Mouse (Mus musculus) liver, embryonic 11.5 days (tissue): ENCODE results near the gene Bcr. TPM values are rescaled to one million over a fixed set of nuclear protein-coding genes. Genes with fewer than 3 reads are reported as not detected.

Experiments
- ATAC-seq: fragments of 200-750 bp; cut with Nextera tagmentation; replicated peaks from 2 replicates; pipeline ENCODE4 v1.8.0; 2017; ENCODE audit warnings: moderate number of reproducible peaks, mild to moderate bottlenecking, moderate TSS enrichment, moderate library complexity; ENCODE audit not compliant: low FRiP score
- DNase-seq: peaks from one replicate; pipeline ENCODE4 v3.0.0-alpha.2; 2017; ENCODE audit warnings: low spot score
- H3K27ac ChIP-seq: fragments of 300-500 bp; sonication (generic); 2 replicates; pipeline ENCODE4 v1.5.1; 2014; ENCODE audit warnings: mild to moderate bottlenecking, low read depth, low read length, control low read depth
- H3K27me3 ChIP-seq: fragments of 300-500 bp; sonication (generic); replicated peaks from 2 replicates; pipeline ENCODE4 v1.6.1; 2014; ENCODE audit warnings: low read length, mixed read lengths; ENCODE audit not compliant: control insufficient read depth, insufficient read depth
- H3K36me3 ChIP-seq: fragments of 300-500 bp; sonication (generic); 2 replicates; pipeline ENCODE4 v1.6.1; 2014; ENCODE audit warnings: mild to moderate bottlenecking, low read length, moderate library complexity, mixed read lengths; ENCODE audit not compliant: control insufficient read depth, insufficient read depth
- H3K4me1 ChIP-seq: fragments of 300-500 bp; sonication (generic); replicated peaks from 2 replicates; pipeline ENCODE4 v1.6.1; 2014; ENCODE audit warnings: low read length, mixed read lengths; ENCODE audit not compliant: control insufficient read depth, insufficient read depth
- H3K4me2 ChIP-seq: fragments of 300-500 bp; sonication (generic); 2 replicates; pipeline ENCODE4 v1.6.1; 2014; ENCODE audit warnings: mild to moderate bottlenecking, control low read depth, moderate library complexity
- H3K4me3 ChIP-seq: fragments of 300-500 bp; sonication (generic); 2 replicates; pipeline ENCODE4 v1.5.1; 2014; ENCODE audit warnings: low read depth, low read length, control low read depth
- H3K9ac ChIP-seq: fragments of 300-500 bp; sonication (generic); 2 replicates; pipeline ENCODE4 v1.6.1; 2014; ENCODE audit warnings: low read depth, low read length, control low read depth
- H3K9me3 ChIP-seq: fragments of 300-500 bp; sonication (generic); 2 replicates; pipeline ENCODE4 v1.6.1; 2016; ENCODE audit warnings: low read length, inconsistent platforms, mixed read lengths; ENCODE audit not compliant: control insufficient read depth
- WGBS: fragments of 180-500 bp; shearing (Covaris S2); extraction: QIAGEN DNeasy Blood & Tissue Kit; methylation state at CpG from one replicate; pipeline ENCODE4 v1.1.7; 2014; 5-methylcytosine and 5-hydroxymethylcytosine counted together
- polyA plus RNA-seq: library from polyadenylated mRNA; unstranded; fragments of >200 nt; fragmentation: Nextera tagmentation; extraction: Ambion mirVana; gene quantifications from 2 replicates; pipeline ENCODE4 v1.2.1, GENCODE M21; 2014

The Bcr gene
- polyA plus RNA-seq, 1 experiment from 2014 or later, result 6.8 TPM

GRCm38 (mm10) chr10:75224630-75225029, 164.2 kb downstream of the Bcr start:
- Histone ChIP-seq H3K9me3 (no peaks in the 10 kb centered on the region), H3K27me3 (no peaks in the 10 kb centered on the region), H3K4me1 (peaks cover 5% of the 10 kb centered on the region; the same call in 1 of the 2 replicates), H3K27ac (no peak overlapping the region), H3K4me3 (no peak overlapping the region), H3K9ac (no peak overlapping the region), H3K36me3 (no peaks in the 10 kb centered on the region; the same call in 1 of the 2 replicates), H3K4me2 (no peak overlapping the region)
- DNase-seq (no peak), ATAC-seq (no peak)
- WGBS, result 28% methylated on average over 2 of the region's 2 CpGs

DNA sequence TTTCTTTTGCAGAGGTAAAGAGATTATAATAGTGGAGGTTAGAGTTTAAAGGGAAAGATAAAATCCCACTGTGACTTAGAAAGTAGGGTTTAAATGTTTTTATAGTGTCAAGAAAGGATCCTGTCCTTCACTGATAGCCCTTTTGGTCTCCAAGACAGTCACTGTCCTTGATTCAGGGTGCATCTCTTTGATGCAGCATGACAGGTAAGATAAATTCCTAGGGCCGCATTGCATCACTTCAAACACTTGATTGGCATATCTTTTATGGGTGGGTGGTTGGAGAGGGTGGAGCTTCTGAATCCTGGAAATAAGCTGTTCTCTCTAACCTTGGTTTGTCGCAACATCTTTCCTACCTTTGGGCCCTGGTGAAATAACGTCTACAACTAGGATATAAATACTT, 167.0 kb downstream of the Bcr start:
- Histone ChIP-seq H3K4me2 (no peak overlapping the region), H3K36me3 (peaks cover 6% of the 10 kb centered on the region; the same call in 1 of the 2 replicates), H3K27me3 (no peaks in the 10 kb centered on the region), H3K4me3 (no peak overlapping the region), H3K27ac (no peak overlapping the region), H3K4me1 (no peaks in the 10 kb centered on the region), H3K9ac (no peak overlapping the region), H3K9me3 (no peaks in the 10 kb centered on the region)
- DNase-seq (no peak), ATAC-seq (no peak)
- 68% methylated on average over 3 of the region's 3 CpGs for WGBS

DNA sequence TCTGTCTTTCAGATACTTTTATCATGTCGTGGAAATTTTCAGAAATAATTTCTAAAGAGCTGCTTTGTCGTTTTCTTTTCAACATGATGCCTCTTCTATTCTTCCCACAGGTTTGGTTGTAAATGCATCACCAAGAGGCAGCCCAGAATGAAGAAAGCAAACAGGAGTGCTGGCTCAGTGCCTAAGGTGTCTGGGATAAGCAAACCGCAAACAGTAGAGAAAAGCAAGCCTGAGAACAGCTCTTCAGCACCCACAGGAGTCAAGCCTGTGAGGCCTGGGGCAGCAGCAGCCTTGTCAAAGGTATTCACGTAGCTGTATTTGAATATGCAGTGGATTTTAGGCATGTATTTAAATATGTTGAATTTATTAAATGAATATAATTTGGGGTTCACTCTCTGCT, 170.2 kb downstream of the Bcr start:
- 84% methylated on average over 4 of the region's 4 CpGs for WGBS
- DNase-seq, result no peak
- ATAC-seq, result no peak
- H3K9me3 ChIP-seq, result no peaks in the 10 kb centered on the region
- H3K4me1 ChIP-seq, result no peaks in the 10 kb centered on the region
- H3K36me3 ChIP-seq, result peaks cover 8% of the 10 kb centered on the region; the same call in 1 of the 2 replicates
- no peak overlapping the region for H3K4me2 ChIP-seq
- H3K9ac ChIP-seq, result no peak overlapping the region
- H3K27me3 ChIP-seq, result no peaks in the 10 kb centered on the region
- H3K27ac ChIP-seq, result no peak overlapping the region
- H3K4me3 ChIP-seq, result no peak overlapping the region

- H3K36me3 ChIP-seq, result peaks cover 8% of the 10 kb centered on the region; the same call in 1 of the 2 replicates
- 88% methylated on average over 1 of the region's 1 CpGs for WGBS
- H3K4me2 ChIP-seq, result no peak overlapping the region
- no peak for ATAC-seq
- no peak for DNase-seq
- H3K4me1 ChIP-seq, result no peaks in the 10 kb centered on the region
- H3K4me3 ChIP-seq, result no peak overlapping the region
- H3K27ac ChIP-seq, result no peak overlapping the region
- no peak overlapping the region for H3K9ac ChIP-seq
- H3K27me3 ChIP-seq, result no peaks in the 10 kb centered on the region
- H3K9me3 ChIP-seq, result no peaks in the 10 kb centered on the region
Observed at GRCm38 (mm10) chr10:75231876-75232275, 171.5 kb downstream of the Bcr start.

DNA sequence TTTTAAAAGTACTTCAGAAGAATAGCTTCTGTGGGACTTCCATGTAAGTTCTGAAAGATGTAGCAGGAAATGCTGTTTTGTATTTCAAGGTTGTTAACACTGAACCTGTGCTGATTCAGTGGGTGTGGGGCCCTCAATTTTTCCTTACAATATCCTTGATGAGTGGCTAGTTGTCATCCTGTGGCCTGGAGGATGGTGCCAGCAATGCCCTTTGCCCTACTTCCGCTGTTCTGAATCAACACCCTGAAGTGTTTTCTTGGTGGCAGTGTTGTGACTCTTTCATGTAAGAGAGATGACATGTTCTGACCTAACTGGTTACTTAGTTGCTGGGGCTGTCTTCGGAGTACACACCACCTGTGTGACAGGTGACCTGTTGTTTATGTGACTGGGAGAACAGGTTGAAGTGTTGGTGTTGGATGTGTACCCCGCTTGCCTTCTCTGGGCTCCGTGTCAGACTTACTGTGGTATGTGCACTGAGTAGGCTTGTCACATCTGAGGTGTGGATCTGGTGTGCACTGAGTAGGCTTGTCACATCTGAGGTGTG, 172.3 kb downstream of the Bcr start:
- DNase-seq (no peak), ATAC-seq (no peak)
- 96% methylated on average over 4 of the region's 4 CpGs for WGBS
- peaks cover 8% of the 10 kb centered on the region; the same call in 1 of the 2 replicates for H3K36me3 ChIP-seq
- no peaks in the 10 kb centered on the region for H3K4me1 ChIP-seq
- H3K27me3 ChIP-seq, result no peaks in the 10 kb centered on the region
- H3K4me3 ChIP-seq, result no peak overlapping the region
- no peak overlapping the region for H3K9ac ChIP-seq
- H3K4me2 ChIP-seq, result no peak overlapping the region
- no peaks in the 10 kb centered on the region for H3K9me3 ChIP-seq
- H3K27ac ChIP-seq, result no peak overlapping the region

DNA sequence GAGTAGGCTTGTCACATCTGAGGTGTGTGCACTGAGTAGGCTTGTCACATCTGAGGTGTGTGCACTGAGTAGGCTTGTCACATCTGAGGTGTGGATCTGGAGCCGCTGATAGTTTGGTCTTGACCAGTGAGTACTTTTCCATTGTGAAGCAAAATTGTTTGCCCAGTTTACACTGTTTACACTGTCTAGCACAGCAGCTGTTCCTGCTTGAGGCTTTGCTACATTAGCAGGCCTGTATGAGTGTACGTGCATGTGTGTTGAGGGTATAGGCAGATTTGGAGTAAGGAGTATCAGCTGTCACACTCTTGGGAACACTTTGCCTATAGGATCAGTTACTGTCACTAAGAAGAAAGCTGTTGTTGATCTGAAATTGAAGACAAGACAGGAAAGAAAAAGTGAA, 173.1 kb downstream of the Bcr start:
- no peak overlapping the region for H3K4me3 ChIP-seq
- no peak for ATAC-seq

More for the DNA sequence above, 173.1 kb downstream of the Bcr start:
- no peak overlapping the region for H3K27ac ChIP-seq
- H3K9ac ChIP-seq, result no peak overlapping the region
- no peaks in the 10 kb centered on the region for H3K4me1 ChIP-seq
- no peak overlapping the region for H3K4me2 ChIP-seq
- no peak for DNase-seq
- 85% methylated on average over 2 of the region's 2 CpGs for WGBS
- H3K27me3 ChIP-seq, result no peaks in the 10 kb centered on the region
- H3K9me3 ChIP-seq, result no peaks in the 10 kb centered on the region
- peaks cover 8% of the 10 kb centered on the region; the same call in 1 of the 2 replicates for H3K36me3 ChIP-seq

Other genes with a start within 250 kb of the Bcr start
- gene Gnaz, start 93.4 kb upstream of the Bcr start, polyA plus RNA-seq, result 13.3 and 13.6 TPM in 2 replicates
- not detected in 2 replicates for gene Rsph14, start 28.0 kb upstream of the Bcr start, polyA plus RNA-seq
- gene Rab36, start 23.5 kb upstream of the Bcr start, polyA plus RNA-seq, result 6.5 and 7.8 TPM in 2 replicates
- 13.3 and 14.3 TPM in 2 replicates for gene Specc1l, start 151.5 kb downstream of the Bcr start, polyA plus RNA-seq